Mouse (Mus musculus): ENCODE results near the gene Slc6a16. TPM values are rescaled to one million over a fixed set of nuclear protein-coding genes. Genes with fewer than 3 reads are reported as not detected.

Gene Slc6a16
- total RNA-seq, 2 experiments from 2014 or later = 1.6 to 2.2 TPM

- no peak for DNase-seq (ENCODE audit: extremely low spot score in 1 of 2, low spot score in 1 of 2)
Measured at GRCm38 (mm10) chr7:45215673-45216441, 25.0 kb upstream of the Slc6a16 start, which contains the start of gene Tead2. TSS of gene Tead2 (plus strand) at chr7:45215753.

DNA sequence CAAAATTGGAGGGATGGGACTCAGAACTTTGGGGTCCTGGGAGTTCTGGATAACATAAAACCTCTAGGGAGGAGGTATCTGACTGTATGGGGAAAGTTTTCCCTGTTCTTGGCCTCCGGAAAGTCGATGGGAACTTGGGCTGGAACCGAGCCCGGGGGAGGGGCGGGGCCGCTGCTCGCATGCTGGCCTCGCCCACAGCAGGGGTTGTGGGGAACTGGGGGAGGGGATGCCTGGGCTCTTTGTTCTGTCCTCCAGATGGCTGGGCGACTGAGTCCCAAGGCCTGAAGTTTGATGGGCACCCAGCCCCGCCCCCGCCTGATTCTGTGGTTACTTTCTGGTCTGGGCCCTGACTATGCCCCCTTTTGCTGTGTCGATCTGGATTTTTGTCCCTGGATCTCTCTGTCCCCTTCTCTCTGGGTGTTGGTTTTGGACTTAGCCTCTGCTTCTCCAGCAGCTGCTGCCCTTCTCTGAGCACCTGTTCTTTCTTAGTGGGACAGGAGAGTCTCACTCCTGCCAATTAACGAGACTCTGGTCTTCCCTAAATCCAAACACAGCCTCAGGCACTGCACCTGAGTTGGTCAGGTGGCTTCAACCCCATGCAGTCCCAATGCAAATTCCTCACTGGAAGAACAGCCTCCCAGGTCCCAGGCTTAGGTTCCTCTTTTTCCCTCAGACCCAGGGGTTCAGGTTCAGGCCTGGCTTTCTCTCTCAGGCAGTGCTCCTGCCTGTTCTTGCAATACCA, 24.3 kb upstream of the Slc6a16 start:
- DNase-seq (ENCODE audit: extremely low spot score in 1 of 2, low spot score in 1 of 2) = no peak

DNA sequence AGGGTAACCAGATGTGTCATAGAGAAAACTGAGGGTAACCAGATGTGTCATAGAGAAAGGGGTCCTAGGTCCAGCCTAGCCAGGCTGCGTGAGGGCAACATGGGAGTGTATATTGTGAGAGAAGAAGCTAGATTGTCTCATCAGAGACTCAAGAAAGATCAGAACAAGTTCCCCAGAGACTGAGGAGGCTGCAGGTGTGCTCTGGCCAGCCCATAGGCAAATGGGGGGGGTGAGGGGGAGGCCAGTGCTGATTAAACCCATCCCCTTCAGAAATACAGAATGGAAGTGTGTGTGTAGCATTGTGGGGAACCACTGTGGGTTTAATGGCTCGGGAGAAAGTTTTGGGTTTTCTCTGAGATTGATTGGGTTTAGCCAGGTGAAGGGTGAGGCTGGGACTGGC, 19.2 kb upstream of the Slc6a16 start:
- no peak for DNase-seq (ENCODE audit: extremely low spot score in 1 of 2, low spot score in 1 of 2)

DNA sequence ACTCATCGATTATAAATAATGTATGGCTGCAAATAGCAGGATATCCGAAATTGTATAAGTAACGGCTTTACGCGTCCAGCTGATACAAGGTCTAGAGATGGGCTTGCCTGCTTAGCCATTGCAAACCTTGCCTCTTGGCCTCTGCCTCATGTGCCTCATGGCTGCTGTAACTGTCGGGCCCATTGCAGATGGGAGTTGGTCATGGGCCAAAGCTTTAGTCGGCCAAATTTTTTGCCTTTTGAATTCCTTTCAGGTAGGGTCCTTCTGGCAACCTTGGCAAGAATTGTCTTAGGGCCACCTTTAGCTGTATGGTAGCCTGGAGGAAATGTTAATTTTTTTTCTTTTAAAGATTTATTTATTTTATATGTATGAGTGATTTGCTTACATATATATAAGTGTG, 16.1 kb upstream of the Slc6a16 start:
- no peak for DNase-seq (ENCODE audit: extremely low spot score in 1 of 2, low spot score in 1 of 2)

- DNase-seq (ENCODE audit: extremely low spot score in 1 of 2, low spot score in 1 of 2) = no peak
Measured at GRCm38 (mm10) chr7:45226421-45226820, 14.5 kb upstream of the Slc6a16 start.

GRCm38 (mm10) chr7:45228548-45228947, 12.3 kb upstream of the Slc6a16 start:
- DNase-seq (ENCODE audit: extremely low spot score in 1 of 2, low spot score in 1 of 2) = no peak

DNA sequence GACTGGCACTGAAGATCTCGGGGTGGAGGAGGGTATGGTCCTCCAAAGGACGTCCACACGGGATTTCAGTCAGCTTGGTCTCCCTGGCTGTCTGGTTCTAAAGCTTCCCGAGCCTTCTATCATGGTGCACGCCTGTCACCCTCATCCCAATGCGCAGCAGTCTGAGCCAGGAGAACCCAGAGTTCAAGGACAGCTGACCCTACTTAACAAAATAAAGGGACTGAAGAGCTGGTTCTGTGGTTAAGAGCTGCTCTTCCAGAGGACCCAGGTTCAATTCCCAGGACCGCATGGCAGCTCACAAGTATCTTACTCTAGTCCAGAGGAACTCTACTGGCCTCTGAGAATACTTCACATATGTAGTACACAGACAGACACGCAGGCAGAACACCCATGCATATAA, 11.8 kb upstream of the Slc6a16 start:
- DNase-seq (ENCODE audit: extremely low spot score in 1 of 2, low spot score in 1 of 2) = no peak

GRCm38 (mm10) chr7:45229459-45230203, 11.3 kb upstream of the Slc6a16 start:
- DNase-seq (ENCODE audit: extremely low spot score in 1 of 2, low spot score in 1 of 2) = no peak

DNA sequence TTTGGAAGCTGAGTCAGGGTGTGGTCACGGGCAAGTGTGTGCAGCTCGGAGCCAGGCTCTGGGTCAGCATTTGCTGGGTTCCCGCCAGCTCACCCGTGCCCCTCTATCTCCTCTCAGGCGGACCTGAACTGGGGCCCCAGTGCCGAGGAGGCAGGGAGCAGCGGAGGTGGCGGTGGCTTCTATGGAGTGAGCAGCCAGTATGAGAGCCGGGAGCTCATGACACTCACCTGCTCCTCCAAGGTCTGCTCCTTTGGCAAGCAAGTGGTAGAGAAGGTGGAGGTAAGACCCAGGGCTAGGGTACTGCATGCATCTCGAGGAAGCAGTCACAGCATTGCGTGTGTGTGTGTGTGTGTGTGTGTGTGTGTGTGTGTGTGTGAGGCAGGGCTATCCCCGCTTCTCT, 9.7 kb upstream of the Slc6a16 start:
- no peak for DNase-seq (ENCODE audit: extremely low spot score in 1 of 2, low spot score in 1 of 2)

GRCm38 (mm10) chr7:45231941-45232340, 8.9 kb upstream of the Slc6a16 start:
- DNase-seq (ENCODE audit: extremely low spot score in 1 of 2, low spot score in 1 of 2) = no peak

- DNase-seq (ENCODE audit: extremely low spot score in 1 of 2, low spot score in 1 of 2) = peak in 1 of 2 experiments; percentile 23
Measured at GRCm38 (mm10) chr7:45232716-45233465, 8.0 kb upstream of the Slc6a16 start.

DNA sequence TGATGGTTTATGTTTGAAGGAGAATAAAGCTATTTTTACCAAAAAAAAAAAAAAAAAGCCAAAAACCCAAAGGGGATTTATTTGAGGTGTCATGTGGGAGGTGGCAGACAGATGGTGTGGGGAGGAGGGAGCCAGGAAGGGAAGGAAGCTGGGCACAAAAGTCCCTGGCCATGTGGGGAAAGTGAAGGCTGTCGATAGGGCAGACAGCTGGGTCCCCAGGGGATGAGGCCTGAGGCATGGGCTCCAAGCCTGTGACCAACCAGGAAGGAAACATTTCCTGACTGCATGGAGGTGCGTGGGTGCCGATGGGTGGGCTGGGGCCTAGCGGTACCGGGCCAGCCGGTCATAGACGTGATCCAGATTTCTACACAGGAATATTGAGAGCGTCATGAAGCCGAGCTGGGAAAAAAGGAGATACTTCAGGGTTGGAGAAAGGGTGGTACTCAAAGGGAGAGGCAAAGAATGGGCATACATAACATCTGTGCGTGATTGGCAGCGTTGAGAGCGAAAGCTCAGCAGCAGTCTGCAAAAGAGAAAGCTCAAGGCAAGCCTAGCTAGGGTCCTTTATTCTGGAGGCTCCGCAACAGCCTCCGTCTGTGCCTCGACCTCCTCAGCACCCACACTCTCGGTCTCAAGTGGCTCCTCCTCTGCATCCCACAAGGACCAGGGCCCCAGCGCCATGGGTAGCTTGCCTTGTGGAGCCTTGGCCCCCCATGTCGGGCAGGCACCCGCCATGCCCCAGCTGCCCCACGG, 7.1 kb upstream of the Slc6a16 start:
- peak; percentile 44 to 47 for DNase-seq (ENCODE audit: extremely low spot score in 1 of 2, low spot score in 1 of 2)

GRCm38 (mm10) chr7:45234333-45234841, 6.5 kb upstream of the Slc6a16 start:
- DNase-seq (ENCODE audit: extremely low spot score in 1 of 2, low spot score in 1 of 2) = peak in 1 of 2 experiments; percentile 17

DNA sequence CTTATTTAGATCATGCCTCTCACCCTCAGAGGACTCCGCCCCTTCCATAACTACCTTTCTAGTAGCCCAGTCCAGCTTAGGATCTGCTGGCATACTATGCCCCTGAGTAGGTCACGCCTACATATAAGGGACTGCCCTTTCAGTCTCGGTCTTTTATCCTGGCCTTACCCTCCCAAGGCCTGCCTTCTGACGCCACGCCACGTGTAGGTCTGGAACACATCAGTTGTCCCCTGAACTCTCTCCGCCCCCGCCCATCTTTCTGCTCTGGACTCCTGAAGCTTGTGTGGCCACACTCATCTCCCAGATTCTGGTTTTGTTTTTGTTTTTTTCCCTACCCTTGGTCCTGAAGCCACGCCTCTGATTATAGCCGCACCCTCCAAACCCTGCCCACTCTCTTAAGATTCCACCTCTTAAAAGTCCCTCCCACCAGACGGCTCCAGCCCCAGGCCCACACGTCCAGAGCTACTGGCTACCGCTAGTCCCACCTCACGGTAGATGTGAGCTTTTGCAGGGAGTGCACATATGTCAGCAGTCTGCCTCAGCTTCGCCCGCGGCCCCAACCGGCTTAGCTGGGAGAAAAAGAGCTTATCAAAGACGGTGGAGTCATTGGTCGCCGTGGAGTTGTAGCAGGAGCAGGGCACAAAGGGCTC, 5.8 kb upstream of the Slc6a16 start:
- DNase-seq (ENCODE audit: extremely low spot score in 1 of 2, low spot score in 1 of 2) = no peak

DNA sequence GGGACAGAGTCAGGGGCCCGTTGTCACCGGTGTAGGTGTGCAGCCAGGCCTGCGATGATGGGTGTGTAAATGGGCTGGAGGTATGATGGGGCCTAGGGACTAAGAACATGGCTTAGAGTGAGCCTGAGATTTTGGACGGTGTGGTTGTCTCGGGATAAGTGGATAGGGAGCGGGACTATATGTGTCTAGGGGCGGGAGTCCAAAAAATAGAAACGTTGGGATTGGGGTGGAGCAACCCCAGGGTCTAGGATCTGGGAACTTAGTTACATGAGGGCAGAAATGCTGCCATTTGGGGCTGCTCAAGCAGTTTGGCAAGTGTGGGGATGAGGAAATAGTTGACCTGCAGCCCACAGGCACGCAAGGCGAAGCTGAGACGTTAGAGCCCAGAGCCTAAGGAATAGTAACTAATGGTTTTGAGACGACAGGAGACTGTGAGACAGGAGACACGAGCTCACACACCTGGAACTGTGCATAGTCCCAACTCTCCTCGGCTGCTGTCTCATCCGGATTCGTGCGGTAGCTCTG, 5.2 kb upstream of the Slc6a16 start:
- DNase-seq (ENCODE audit: extremely low spot score in 1 of 2, low spot score in 1 of 2) = no peak

DNA sequence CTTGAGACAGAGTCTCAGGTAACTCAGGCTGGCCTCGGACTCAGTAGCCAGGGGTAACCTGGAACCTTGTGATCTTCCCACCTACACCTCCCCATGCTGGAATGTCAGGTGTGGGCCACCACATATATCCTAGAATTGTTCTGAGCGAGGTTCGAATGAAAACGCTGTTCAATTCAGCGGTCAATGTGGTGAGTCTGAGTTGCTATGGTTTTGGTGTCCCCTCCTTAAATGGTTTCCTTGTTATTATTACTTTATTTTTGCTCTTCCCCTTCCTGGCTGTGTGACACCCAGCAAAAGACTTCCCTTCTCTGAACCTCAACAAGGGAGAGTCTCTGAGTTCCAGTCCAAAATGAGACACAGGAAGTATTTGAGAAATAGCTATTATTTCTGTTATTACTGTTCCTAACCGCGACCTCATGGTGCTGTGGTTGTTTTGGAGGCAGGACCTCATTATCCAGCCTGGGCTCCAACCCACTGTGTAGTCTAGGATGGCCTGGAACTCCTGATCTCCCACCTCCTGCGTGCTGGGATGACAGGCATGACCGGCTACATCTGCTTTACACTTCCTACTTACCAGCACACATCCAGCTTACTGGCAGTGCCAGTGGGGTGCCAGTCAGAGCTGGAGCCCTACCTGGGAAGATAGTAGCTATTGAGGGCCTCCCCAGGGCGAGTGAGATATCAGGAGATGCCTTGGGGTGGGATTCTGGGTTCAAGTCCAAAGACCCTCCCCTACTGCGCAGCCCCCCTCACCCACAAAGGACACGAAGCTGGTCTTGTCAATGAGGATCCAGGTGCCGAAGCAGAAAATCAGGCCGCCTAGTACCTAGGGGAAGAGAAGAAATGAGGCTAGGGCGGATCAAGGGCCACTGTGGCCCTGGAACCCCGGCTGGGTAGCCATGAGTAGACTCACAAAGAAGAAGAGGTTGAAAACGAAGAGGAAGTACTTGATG, 2.9 kb upstream of the Slc6a16 start:
- no peak for DNase-seq (ENCODE audit: extremely low spot score in 1 of 2, low spot score in 1 of 2)

- DNase-seq (ENCODE audit: extremely low spot score in 1 of 2, low spot score in 1 of 2) = no peak
Measured at GRCm38 (mm10) chr7:45238723-45239496, 2.0 kb upstream of the Slc6a16 start, which contains the start of gene Cd37. TSS of gene Cd37 (minus strand) at chr7:45239115.

Measured in layer of hippocampus, postnatal 25 days (tissue).